Mouse (Mus musculus) stomach, embryonic 15.5 days (tissue): ENCODE data around the gene Gm266. TPM values are rescaled to one million over a fixed set of nuclear protein-coding genes. Genes with fewer than 3 reads are reported as not detected.

Experiments
- ATAC-seq: fragments of 200-750 bp; cut with Nextera tagmentation; 2 replicates; pipeline ENCODE4 v1.8.0; 2017; ENCODE audit warnings: low read depth, moderate number of reproducible peaks, moderate TSS enrichment; ENCODE audit not compliant: insufficient read depth, low FRiP score
- H3K27ac ChIP-seq: fragments of 300-500 bp; sonication (generic); 2 replicates; pipeline ENCODE4 v1.5.1; 2015; ENCODE audit warnings: mild to moderate bottlenecking, inconsistent platforms
- H3K27me3 ChIP-seq: fragments of 300-500 bp; sonication (generic); replicated peaks from 2 replicates; pipeline ENCODE4 v1.6.1; 2015; ENCODE audit warnings: inconsistent platforms
- H3K36me3 ChIP-seq: fragments of 300-500 bp; sonication (generic); 2 replicates; pipeline ENCODE4 v1.6.1; 2015; ENCODE audit warnings: inconsistent platforms
- H3K4me1 ChIP-seq: fragments of 300-500 bp; sonication (generic); 2 replicates; pipeline ENCODE4 v1.6.1; 2015; ENCODE audit warnings: inconsistent platforms
- H3K4me2 ChIP-seq: fragments of 300-500 bp; sonication (generic); 2 replicates; pipeline ENCODE4 v1.6.1; 2015; ENCODE audit warnings: mild to moderate bottlenecking, inconsistent platforms
- H3K4me3 ChIP-seq: fragments of 300-500 bp; sonication (generic); replicated peaks from 2 replicates; pipeline ENCODE4 v1.5.1; 2015; ENCODE audit warnings: inconsistent platforms
- H3K9ac ChIP-seq: fragments of 300-500 bp; sonication (generic); 2 replicates; pipeline ENCODE4 v1.6.1; 2015; ENCODE audit warnings: inconsistent platforms
- H3K9me3 ChIP-seq: fragments of 300-500 bp; sonication (generic); 2 replicates; pipeline ENCODE4 v1.6.1; 2016; ENCODE audit warnings: inconsistent platforms
- whole genome bisulfite sequencing: fragments of 180-500 bp; shearing (Covaris S2); methylation state at CpG from one replicate; pipeline ENCODE4 v1.1.7; 2015; 5-methylcytosine and 5-hydroxymethylcytosine counted together
- polyA plus RNA-seq: library from polyadenylated mRNA; unstranded; fragments of >200 nt; fragmentation: Nextera tagmentation; extraction: Ambion mirVana; gene quantifications from 2 replicates; pipeline ENCODE4 v1.2.1, GENCODE M21; 2015

The Gm266 gene
- polyA plus RNA-seq, 1 experiment from 2014 or later = 30.3 TPM

DNA sequence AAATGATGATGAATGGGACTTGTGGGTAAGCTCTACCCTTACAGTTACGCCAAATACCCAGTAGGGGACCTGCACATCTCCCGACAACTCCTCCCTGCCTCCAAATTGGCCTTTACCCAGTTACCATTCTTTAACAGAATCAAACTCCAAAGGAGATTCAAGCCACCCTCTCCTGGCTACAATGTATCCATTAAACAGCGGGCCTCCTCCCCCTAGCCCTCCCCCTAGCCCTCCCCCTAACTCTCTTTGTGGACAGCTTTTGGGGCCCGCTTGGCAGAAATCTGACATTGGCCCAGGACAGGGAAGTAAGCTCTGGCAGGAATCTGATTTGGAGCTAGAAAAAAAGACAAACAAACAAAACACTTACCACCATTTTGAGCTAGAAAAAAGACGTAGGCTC is 14.0 kb upstream of the Gm266 start:
- no peak for ATAC-seq
- Histone ChIP-seq H3K4me3 (no peak overlapping the region), H3K9ac (no peak overlapping the region), H3K36me3 (no peaks in the 10 kb centered on the region), H3K27ac (no peak overlapping the region), H3K4me2 (no peak overlapping the region), H3K27me3 (no peaks in the 10 kb centered on the region), H3K9me3 (no peaks in the 10 kb centered on the region), H3K4me1 (no peaks in the 10 kb centered on the region)
- WGBS = 72% methylated on average over 5 of the region's 5 CpGs

GRCm38 (mm10) chr12:111497076-111497475 is 11.5 kb upstream of the Gm266 start:
- Histone ChIP-seq H3K4me1 (no peaks in the 10 kb centered on the region), H3K4me2 (no peak overlapping the region), H3K9me3 (no peaks in the 10 kb centered on the region), H3K36me3 (no peaks in the 10 kb centered on the region), H3K27ac (no peak overlapping the region), H3K9ac (no peak overlapping the region), H3K4me3 (no peak overlapping the region), H3K27me3 (no peaks in the 10 kb centered on the region)
- WGBS = 50% methylated on average over 2 of the region's 2 CpGs
- ATAC-seq = no peak

- Histone ChIP-seq H3K27me3 (no peaks in the 10 kb centered on the region), H3K4me3 (no peak overlapping the region), H3K4me1 (no peaks in the 10 kb centered on the region), H3K4me2 (no peak overlapping the region), H3K9ac (no peak overlapping the region), H3K36me3 (no peaks in the 10 kb centered on the region), H3K9me3 (no peaks in the 10 kb centered on the region), H3K27ac (no peak overlapping the region)
- WGBS = 60% methylated on average over 4 of the region's 4 CpGs
- ATAC-seq = no peak
Observed at GRCm38 (mm10) chr12:111494931-111495330, 9.3 kb upstream of the Gm266 start.

DNA sequence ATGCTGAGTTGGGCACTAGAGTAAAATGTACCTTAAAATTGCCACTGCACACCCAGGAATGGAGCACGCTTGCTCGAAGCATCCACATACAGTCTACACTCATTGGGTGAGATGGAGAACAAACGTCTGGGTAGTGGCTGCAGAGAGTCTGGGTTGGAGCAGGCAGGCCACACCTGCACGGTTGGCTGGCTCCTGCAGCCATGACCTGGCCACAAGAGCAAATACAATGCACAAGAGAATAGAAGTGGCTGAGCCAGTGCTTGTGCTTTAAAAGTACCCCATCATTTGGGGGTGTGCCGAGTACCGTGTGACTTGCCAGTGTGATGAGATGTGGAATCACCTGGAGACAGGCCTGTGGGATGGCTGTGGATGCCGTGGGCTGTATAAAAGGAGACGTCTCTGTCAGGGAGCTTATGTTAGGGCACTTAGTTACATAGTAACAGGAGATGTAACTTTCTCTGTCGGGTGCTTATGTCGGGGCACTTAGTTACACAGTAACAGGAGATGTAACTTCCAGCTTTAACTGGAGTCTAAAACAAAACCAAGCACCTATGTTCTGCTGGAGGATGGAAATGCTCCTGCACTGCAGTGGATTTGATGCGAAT is 3.7 kb upstream of the Gm266 start:
- Histone ChIP-seq H3K4me2 (no peak overlapping the region), H3K27ac (no peak overlapping the region), H3K36me3 (no peaks in the 10 kb centered on the region), H3K27me3 (peaks cover 23% of the 10 kb centered on the region), H3K9ac (no peak overlapping the region), H3K4me1 (peaks cover 20% of the 10 kb centered on the region), H3K9me3 (no peaks in the 10 kb centered on the region), H3K4me3 (no peak overlapping the region)
- WGBS = 69% methylated on average over 11 of the region's 11 CpGs
- ATAC-seq = no peak

DNA sequence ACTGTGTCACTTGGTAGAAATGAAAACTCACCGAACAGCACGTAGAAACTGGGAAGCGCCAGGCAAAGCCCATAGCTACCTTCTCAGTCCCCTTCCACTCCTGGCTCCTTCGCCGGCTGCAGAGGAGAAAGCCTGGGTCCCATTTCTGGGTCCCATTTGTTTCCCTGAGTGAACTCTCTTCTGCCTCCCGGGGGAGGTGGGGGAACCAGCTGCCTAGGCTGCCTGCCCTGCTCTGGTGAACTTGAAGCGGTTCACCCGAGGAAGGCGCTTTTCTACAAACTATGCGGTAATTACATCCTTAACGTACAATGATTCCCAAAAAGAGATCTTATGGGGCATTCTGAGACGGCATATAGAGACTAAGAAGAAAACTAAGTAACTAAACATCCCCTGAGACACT is 832 bp upstream of the Gm266 start:
- peaks cover 24% of the 10 kb centered on the region for H3K4me1 ChIP-seq
- ATAC-seq = no peak

DNA sequence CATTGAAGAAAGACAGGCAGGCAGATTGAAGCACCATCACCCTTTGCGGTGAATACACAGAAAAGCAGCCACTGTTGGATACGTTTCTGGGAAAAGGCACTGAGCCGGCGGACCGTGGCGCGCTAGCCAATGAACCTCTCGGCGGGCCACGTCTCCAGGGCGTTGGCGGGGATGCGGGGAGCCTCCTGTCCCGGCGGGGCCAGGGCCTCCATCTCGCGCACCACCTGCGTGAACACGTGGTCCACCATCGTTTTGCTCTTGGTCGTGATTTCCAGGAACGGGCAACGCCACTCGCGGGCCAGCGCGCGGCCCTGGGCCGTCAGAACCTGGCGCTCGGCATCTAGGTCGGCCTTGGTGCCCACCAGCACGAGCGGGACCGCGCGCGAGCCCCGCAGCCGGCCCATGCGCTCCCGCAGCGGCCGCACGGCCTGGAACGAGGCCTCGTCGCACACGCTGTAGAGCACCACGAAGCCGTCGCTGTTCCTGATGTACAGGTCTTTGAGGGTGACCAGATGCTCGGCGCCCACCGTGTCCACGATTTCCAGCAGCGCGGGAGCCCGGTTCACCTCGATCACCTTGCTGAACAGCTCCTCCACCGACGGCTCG is 474 bp downstream of the Gm266 start:
- peaks cover 27% of the 10 kb centered on the region for H3K27me3 ChIP-seq
- peak overlapping the region; percentile 85 for H3K4me2 ChIP-seq
- peak overlapping the region; percentile 82 for H3K27ac ChIP-seq
- peaks cover 24% of the 10 kb centered on the region for H3K4me1 ChIP-seq
- no peak; the same call in 1 of the 2 replicates for ATAC-seq
- WGBS = under 1% methylated on average over 62 of the region's 63 CpGs
- H3K4me3 ChIP-seq = peak overlapping the region; percentile 59
- H3K9me3 ChIP-seq = no peaks in the 10 kb centered on the region
- peak overlapping the region; percentile 31 for H3K9ac ChIP-seq
- no peaks in the 10 kb centered on the region for H3K36me3 ChIP-seq

More for the DNA sequence above, 832 bp upstream of the Gm266 start:
- peaks cover 27% of the 10 kb centered on the region for H3K27me3 ChIP-seq
- whole genome bisulfite sequencing = 10% methylated on average over 12 of the region's 12 CpGs
- H3K9me3 ChIP-seq = no peaks in the 10 kb centered on the region
- 0 out of 2 replicates have a peak overlapping the region, but pooled peaks have one; percentile 31 for H3K9ac ChIP-seq
- H3K27ac ChIP-seq = peak overlapping the region; percentile 82
- H3K36me3 ChIP-seq = no peaks in the 10 kb centered on the region
- H3K4me3 ChIP-seq = peak overlapping the region; percentile 59
- H3K4me2 ChIP-seq = peak overlapping the region; percentile 85

- no peak for ATAC-seq
- Histone ChIP-seq H3K4me3 (no peak overlapping the region), H3K27me3 (peaks cover 6% of the 10 kb centered on the region), H3K4me1 (peaks cover 9% of the 10 kb centered on the region; the same call in 1 of the 2 replicates), H3K36me3 (no peaks in the 10 kb centered on the region), H3K9ac (no peak overlapping the region), H3K9me3 (no peaks in the 10 kb centered on the region), H3K4me2 (no peak overlapping the region), H3K27ac (no peak overlapping the region)
- WGBS = 77% methylated on average over 2 of the region's 2 CpGs
Observed at GRCm38 (mm10) chr12:111479917-111480316, 5.7 kb downstream of the Gm266 start.

DNA sequence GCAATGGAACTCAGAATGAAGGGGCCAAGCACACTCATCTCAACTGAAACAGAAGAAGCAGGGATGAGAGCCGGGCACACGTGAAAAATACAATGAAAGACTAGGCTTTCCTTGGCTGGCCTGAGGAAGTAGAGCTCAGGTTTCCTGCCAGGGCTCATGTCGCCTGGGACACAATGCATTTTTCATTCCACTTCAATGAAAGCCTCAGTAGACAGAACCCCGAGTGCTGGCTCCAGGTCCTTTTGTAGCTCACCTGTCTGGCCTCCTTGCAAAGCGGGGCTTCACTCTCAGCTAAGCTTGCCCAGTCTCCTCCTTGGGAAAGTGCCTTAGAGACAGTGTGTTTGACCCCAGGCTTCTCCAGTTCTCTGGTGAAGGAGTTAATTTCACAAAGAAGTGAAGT is 6.7 kb downstream of the Gm266 start:
- 45% methylated on average over 5 of the region's 5 CpGs for WGBS
- no peak for ATAC-seq
- Histone ChIP-seq H3K9ac (no peak overlapping the region), H3K9me3 (no peaks in the 10 kb centered on the region), H3K4me2 (no peak overlapping the region), H3K4me1 (peaks cover 6% of the 10 kb centered on the region; the same call in 1 of the 2 replicates), H3K4me3 (no peak overlapping the region), H3K27ac (no peak overlapping the region), H3K36me3 (no peaks in the 10 kb centered on the region), H3K27me3 (no peaks in the 10 kb centered on the region)

- Histone ChIP-seq H3K4me2 (no peak overlapping the region), H3K9me3 (no peaks in the 10 kb centered on the region), H3K27me3 (no peaks in the 10 kb centered on the region), H3K9ac (no peak overlapping the region), H3K27ac (0 out of 2 replicates have a peak overlapping the region, but pooled peaks have one; percentile 26), H3K36me3 (no peaks in the 10 kb centered on the region), H3K4me1 (peaks cover 6% of the 10 kb centered on the region; the same call in 1 of the 2 replicates), H3K4me3 (no peak overlapping the region)
- WGBS = 46% methylated on average over 8 of the region's 8 CpGs
- 0 out of 2 replicates have a peak, but pooled peaks have one; percentile 39 for ATAC-seq
Observed at GRCm38 (mm10) chr12:111474893-111475643, 10.6 kb downstream of the Gm266 start.

- Histone ChIP-seq H3K9me3 (no peaks in the 10 kb centered on the region), H3K27me3 (no peaks in the 10 kb centered on the region), H3K4me2 (no peak overlapping the region), H3K4me3 (no peak overlapping the region), H3K9ac (no peak overlapping the region), H3K27ac (no peak overlapping the region), H3K36me3 (no peaks in the 10 kb centered on the region), H3K4me1 (peaks cover 6% of the 10 kb centered on the region; the same call in 1 of the 2 replicates)
- WGBS = 92% methylated on average over 3 of the region's 3 CpGs
- no peak for ATAC-seq
Observed at GRCm38 (mm10) chr12:111474384-111474783, 11.2 kb downstream of the Gm266 start.

- ATAC-seq = no peak
- WGBS = 69% methylated on average over 5 of the region's 5 CpGs
- no peaks in the 10 kb centered on the region for H3K36me3 ChIP-seq
Observed at GRCm38 (mm10) chr12:111472886-111473285, 12.7 kb downstream of the Gm266 start.

GRCm38 (mm10) chr12:111471721-111472120 is 13.9 kb downstream of the Gm266 start:
- Histone ChIP-seq H3K4me1 (peaks cover 8% of the 10 kb centered on the region; the same call in 1 of the 2 replicates), H3K4me3 (no peak overlapping the region), H3K27ac (no peak overlapping the region), H3K9ac (no peak overlapping the region), H3K9me3 (no peaks in the 10 kb centered on the region), H3K4me2 (no peak overlapping the region), H3K36me3 (no peaks in the 10 kb centered on the region), H3K27me3 (no peaks in the 10 kb centered on the region)
- no peak for ATAC-seq
- WGBS = 59% methylated on average over 3 of the region's 3 CpGs

More at GRCm38 (mm10) chr12:111472886-111473285, 12.7 kb downstream of the Gm266 start:
- Histone ChIP-seq H3K9me3 (no peaks in the 10 kb centered on the region), H3K4me1 (peaks cover 8% of the 10 kb centered on the region; the same call in 1 of the 2 replicates), H3K9ac (no peak overlapping the region), H3K4me3 (no peak overlapping the region), H3K4me2 (no peak overlapping the region), H3K27ac (no peak overlapping the region), H3K27me3 (no peaks in the 10 kb centered on the region)
